Mouse (Mus musculus) limb, embryonic 14.5 days (tissue): ENCODE results near the gene Aif1l. TPM values are rescaled to one million over a fixed set of nuclear protein-coding genes. Genes with fewer than 3 reads are reported as not detected.

Experiments
- ATAC-seq: fragments of 200-750 bp; cut with Nextera tagmentation; 2 replicates; pipeline ENCODE4 v1.8.0; 2017; ENCODE audit warnings: low read depth, moderate number of reproducible peaks, moderate TSS enrichment; ENCODE audit not compliant: low FRiP score
- DNase-seq: peaks from one replicate; pipeline ENCODE4 v3.0.0-alpha.2; 2015; ENCODE audit warnings: low spot score
- H3K27ac ChIP-seq: fragments of 300-500 bp; sonication (generic); replicated peaks from 2 replicates; pipeline ENCODE4 v1.5.1; 2014; ENCODE audit warnings: low read depth, mild to moderate bottlenecking, low read length, moderate library complexity, mixed read lengths
- H3K27me3 ChIP-seq: fragments of 300-500 bp; sonication (generic); 2 replicates; pipeline ENCODE4 v1.6.1; 2014; ENCODE audit warnings: low read length, mixed read lengths; ENCODE audit not compliant: control insufficient read depth, insufficient read depth
- H3K36me3 ChIP-seq: fragments of 300-500 bp; sonication (generic); 2 replicates; pipeline ENCODE4 v1.6.1; 2014; ENCODE audit warnings: mild to moderate bottlenecking, low read length, moderate library complexity, mixed read lengths; ENCODE audit not compliant: control insufficient read depth, insufficient read depth
- H3K4me1 ChIP-seq: fragments of 300-500 bp; sonication (generic); 2 replicates; pipeline ENCODE4 v1.6.1; 2014; ENCODE audit warnings: antibody characterized with exemption, low read length, mixed read lengths; ENCODE audit not compliant: control insufficient read depth, insufficient read depth
- H3K4me2 ChIP-seq: fragments of 300-500 bp; sonication (generic); replicated peaks from 2 replicates; pipeline ENCODE4 v1.6.1; 2014; ENCODE audit warnings: low read depth, mild to moderate bottlenecking, low read length, moderate library complexity; ENCODE audit not compliant: severe bottlenecking
- H3K4me3 ChIP-seq: fragments of 300-500 bp; sonication (generic); replicated peaks from 2 replicates; pipeline ENCODE4 v1.5.1; 2014; ENCODE audit warnings: low read length
- H3K9ac ChIP-seq: fragments of 300-500 bp; sonication (generic); 2 replicates; pipeline ENCODE4 v1.6.1; 2014; ENCODE audit warnings: mild to moderate bottlenecking, low read depth, low read length, moderate library complexity; ENCODE audit not compliant: severe bottlenecking
- H3K9me3 ChIP-seq: fragments of 300-500 bp; sonication (generic); 2 replicates; pipeline ENCODE4 v1.6.1; 2016; ENCODE audit warnings: low read length; ENCODE audit not compliant: control insufficient read depth
- POLR2A ChIP-seq: fragments of 200-500 bp; IDR thresholded peaks from 2 replicates; pipeline ENCODE4 v1.8.0; 2012; ENCODE audit warnings: inconsistent platforms, mild to moderate bottlenecking, moderate library complexity, borderline replicate concordance; ENCODE audit not compliant: insufficient read depth, insufficient read length; ENCODE audit errors: extremely low read depth
- WGBS: fragments of 180-500 bp; shearing (Covaris S2); extraction: QIAGEN DNeasy Blood & Tissue Kit; methylation state at CpG from one replicate; pipeline ENCODE4 v1.1.7; 2014; 5-methylcytosine and 5-hydroxymethylcytosine counted together
- polyA plus RNA-seq, 2 experiments: library from polyadenylated mRNA; depleted of rRNA in 1 of 2; stranded (reverse) in 1 of 2; unstranded in 1 of 2; fragments of >200 nt; fragmentation: Nextera tagmentation in 1 of 2; extraction: Ambion mirVana in 1 of 2; gene quantifications; 2 replicates each; pipeline versions ENCODE4 v1.2.1 to v1.2.3; 2012 to 2014

The Aif1l gene
- polyA plus RNA-seq, 2 experiments = 28.2 to 32.3 TPM

DNA sequence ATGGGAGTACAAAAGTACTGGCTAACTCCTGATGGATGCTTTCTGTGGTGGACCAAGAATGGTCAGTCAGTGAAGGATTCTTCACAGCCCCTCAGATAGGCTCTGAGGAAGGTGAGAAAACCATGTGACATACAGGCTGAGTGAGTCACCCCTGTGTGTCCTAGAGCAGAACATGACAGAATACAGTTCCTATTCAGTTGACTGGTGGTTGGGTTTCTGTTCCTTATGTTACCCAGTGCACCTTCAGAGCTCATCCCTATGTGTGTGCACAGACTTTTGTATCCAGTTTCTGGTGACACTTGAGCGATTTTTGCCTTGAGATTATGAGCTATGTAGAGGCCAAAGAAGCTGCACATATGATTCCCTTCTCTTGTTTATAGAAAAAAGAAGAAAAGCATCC lies 37.8 kb downstream of the Aif1l start:
- Histone ChIP-seq H3K9ac (no peak overlapping the region), H3K27me3 (no peaks in the 10 kb centered on the region), H3K4me3 (no peak overlapping the region), H3K4me2 (no peak overlapping the region), H3K27ac (no peak overlapping the region), H3K4me1 (no peaks in the 10 kb centered on the region), H3K9me3 (no peaks in the 10 kb centered on the region), H3K36me3 (peaks cover 90% of the 10 kb centered on the region)
- 91% methylated on average over 1 of the region's 1 CpGs for WGBS
- TF ChIP-seq POLR2A = no peak
- DNase-seq (no peak), ATAC-seq (no peak)

DNA sequence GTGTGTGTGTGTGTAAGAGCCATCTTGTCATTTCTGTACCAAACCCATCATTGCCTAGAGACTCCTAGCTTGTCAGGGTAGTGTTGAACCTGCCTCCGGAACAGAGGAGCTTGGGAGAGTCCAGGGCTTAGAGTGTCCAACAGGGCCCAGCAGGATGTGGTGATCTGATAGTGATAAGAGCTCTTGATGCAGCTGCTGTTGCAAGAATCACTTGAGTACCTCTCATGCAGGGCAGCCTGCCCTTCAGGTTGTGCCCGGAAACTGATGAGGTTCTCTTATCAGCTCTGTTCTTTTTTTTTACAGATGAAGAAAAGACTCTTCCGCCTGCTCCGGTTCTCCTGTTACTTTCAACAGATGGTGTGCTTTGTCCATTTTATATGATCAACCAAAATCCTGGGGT lies 41.0 kb downstream of the Aif1l start:
- H3K4me1 ChIP-seq = no peaks in the 10 kb centered on the region
- no peaks in the 10 kb centered on the region for H3K27me3 ChIP-seq
- H3K9ac ChIP-seq = no peak overlapping the region
- no peak for TF ChIP-seq POLR2A
- no peak overlapping the region for H3K4me3 ChIP-seq
- 91% methylated on average over 4 of the region's 4 CpGs for WGBS
- ATAC-seq (no peak), DNase-seq (no peak)
- H3K27ac ChIP-seq = no peak overlapping the region
- H3K9me3 ChIP-seq = no peaks in the 10 kb centered on the region
- peaks cover 88% of the 10 kb centered on the region for H3K36me3 ChIP-seq
- H3K4me2 ChIP-seq = no peak overlapping the region

DNA sequence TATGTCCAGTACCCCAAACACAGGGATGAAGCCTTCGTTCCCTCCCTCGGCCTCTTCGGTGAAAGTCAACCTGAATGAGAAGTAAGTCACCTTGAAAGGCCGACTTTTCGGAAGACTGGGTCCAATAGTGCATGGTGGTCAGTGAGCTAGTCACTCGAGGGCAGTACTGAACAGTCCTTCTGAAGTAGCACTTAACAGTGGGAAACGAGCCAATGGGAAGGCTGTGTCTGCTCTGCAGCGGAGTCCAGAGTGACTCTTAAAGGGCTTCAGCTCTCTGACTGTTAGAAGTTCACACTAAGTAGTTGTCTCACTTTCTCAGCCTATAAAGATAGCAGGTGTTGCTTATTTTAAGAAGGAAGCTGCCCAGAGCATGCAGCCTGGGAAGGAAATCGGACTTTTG lies 45.0 kb downstream of the Aif1l start:
- Histone ChIP-seq H3K9ac (no peak overlapping the region), H3K4me2 (no peak overlapping the region), H3K4me3 (no peak overlapping the region), H3K36me3 (peaks cover 97% of the 10 kb centered on the region), H3K9me3 (no peaks in the 10 kb centered on the region), H3K4me1 (no peaks in the 10 kb centered on the region), H3K27me3 (no peaks in the 10 kb centered on the region), H3K27ac (no peak overlapping the region)
- no peak for TF ChIP-seq POLR2A
- no peak for DNase-seq
- 93% methylated on average over 9 of the region's 9 CpGs for WGBS
- no peak for ATAC-seq

GRCm38 (mm10) chr2:31996060-31996459 lies 46.1 kb downstream of the Aif1l start:
- H3K36me3 ChIP-seq = peaks cover 96% of the 10 kb centered on the region
- DNase-seq = no peak
- TF ChIP-seq POLR2A = no peak
- ATAC-seq = no peak
- H3K27ac ChIP-seq = no peak overlapping the region
- H3K4me1 ChIP-seq = no peaks in the 10 kb centered on the region
- H3K27me3 ChIP-seq = no peaks in the 10 kb centered on the region
- H3K4me3 ChIP-seq = no peak overlapping the region
- H3K9ac ChIP-seq = no peak overlapping the region
- H3K4me2 ChIP-seq = no peak overlapping the region
- no peaks in the 10 kb centered on the region for H3K9me3 ChIP-seq
- 95% methylated on average over 13 of the region's 13 CpGs for WGBS

DNA sequence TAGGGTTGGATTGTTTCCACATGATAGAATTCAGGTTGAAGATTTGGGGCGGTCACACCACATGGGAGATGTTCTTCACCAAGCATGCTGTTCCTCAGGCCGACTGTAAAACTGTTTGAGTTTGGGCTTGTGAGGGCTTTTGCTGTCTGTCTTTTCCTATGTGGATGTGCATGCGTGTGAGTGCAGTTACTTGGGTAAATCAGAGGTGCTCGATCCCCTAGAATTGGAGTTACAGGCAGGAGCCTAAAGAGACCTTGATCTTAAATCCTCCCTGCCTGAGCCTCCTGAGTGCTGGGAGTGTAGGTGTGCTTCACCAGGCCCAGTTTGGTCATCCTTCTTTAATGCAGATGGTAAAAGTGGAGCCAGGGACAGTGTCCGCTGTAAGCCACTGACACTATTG lies 47.6 kb downstream of the Aif1l start:
- TF ChIP-seq POLR2A = no peak
- 94% methylated on average over 5 of the region's 5 CpGs for WGBS
- peaks cover 89% of the 10 kb centered on the region for H3K36me3 ChIP-seq

DNA sequence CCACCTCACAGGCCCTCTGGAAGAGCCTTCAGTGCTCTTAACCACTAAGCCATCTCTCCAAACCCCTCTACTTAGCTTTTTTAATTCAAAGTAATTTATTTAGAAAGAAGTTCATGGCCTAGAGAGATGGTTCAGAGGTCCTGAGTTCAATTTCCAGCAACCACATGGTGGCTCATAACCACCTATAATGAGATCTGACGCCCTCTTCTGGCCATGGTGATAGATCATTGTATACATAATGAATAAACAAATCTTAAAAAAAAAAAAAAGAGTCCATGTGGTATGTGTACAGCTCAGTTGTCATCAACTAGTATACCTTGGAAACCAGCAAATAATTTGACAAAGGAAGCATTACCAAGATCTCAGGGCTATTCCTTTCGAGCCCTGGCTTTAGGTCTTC lies 48.5 kb downstream of the Aif1l start:
- ATAC-seq = no peak
- no peak overlapping the region for H3K9ac ChIP-seq
- no peak overlapping the region for H3K4me2 ChIP-seq
- no peaks in the 10 kb centered on the region for H3K9me3 ChIP-seq
- no peak for TF ChIP-seq POLR2A
- WGBS = 66% methylated on average over 2 of the region's 2 CpGs
- no peak overlapping the region for H3K27ac ChIP-seq
- DNase-seq = no peak
- no peaks in the 10 kb centered on the region for H3K27me3 ChIP-seq
- no peaks in the 10 kb centered on the region for H3K4me1 ChIP-seq
- peaks cover 89% of the 10 kb centered on the region for H3K36me3 ChIP-seq
- no peak overlapping the region for H3K4me3 ChIP-seq

More for the DNA sequence above, 47.6 kb downstream of the Aif1l start:
- ATAC-seq = no peak
- no peak for DNase-seq
- no peak overlapping the region for H3K4me3 ChIP-seq
- no peak overlapping the region for H3K4me2 ChIP-seq
- H3K9ac ChIP-seq = no peak overlapping the region
- H3K27ac ChIP-seq = no peak overlapping the region
- H3K9me3 ChIP-seq = no peaks in the 10 kb centered on the region
- no peaks in the 10 kb centered on the region for H3K4me1 ChIP-seq
- H3K27me3 ChIP-seq = no peaks in the 10 kb centered on the region
